Mouse (Mus musculus) thymus, adult 2 months (tissue): ENCODE measurements around the gene Ccdc36. TPM values are rescaled to one million over a fixed set of nuclear protein-coding genes. Genes with fewer than 3 reads are reported as not detected.

Experiments used
- DNase-seq: peaks from one replicate; pipeline ENCODE4 v3.0.0; 2021
- H3K27ac ChIP-seq: fragments of 200-500 bp; 2 replicates; pipeline ENCODE4 v1.5.1; 2012; ENCODE audit warnings: low read length, control low read depth; ENCODE audit not compliant: control insufficient read depth, insufficient read depth
- H3K27me3 ChIP-seq: fragments of 200-500 bp; 2 replicates; pipeline ENCODE4 v1.6.1; 2012; ENCODE audit warnings: mild to moderate bottlenecking, low read length, moderate library complexity, mixed read lengths; ENCODE audit not compliant: control insufficient read depth, insufficient read depth
- H3K36me3 ChIP-seq: fragments of 200-500 bp; 2 replicates; pipeline ENCODE4 v1.6.1; 2012; ENCODE audit warnings: mild to moderate bottlenecking, low read length, moderate library complexity; ENCODE audit not compliant: control insufficient read depth, insufficient read depth
- H3K4me1 ChIP-seq: fragments of 200-500 bp; replicated peaks from 2 replicates; pipeline ENCODE4 v1.6.1; 2012; ENCODE audit warnings: low read length; ENCODE audit not compliant: control insufficient read depth, insufficient read depth
- H3K4me3 ChIP-seq: fragments of 200-500 bp; 2 replicates; pipeline ENCODE4 v1.5.1; 2012; ENCODE audit warnings: mild to moderate bottlenecking, low read length, control low read depth, moderate library complexity; ENCODE audit not compliant: control insufficient read depth, insufficient read depth
- CTCF ChIP-seq: fragments of 200-500 bp; IDR thresholded peaks from 2 replicates; pipeline ENCODE4 v1.5.1; 2012; ENCODE audit warnings: mild to moderate bottlenecking, control low read depth, low read length, moderate library complexity, borderline replicate concordance; ENCODE audit not compliant: control insufficient read depth, poor library complexity, insufficient read depth; ENCODE audit errors: extremely low read depth
- POLR2A ChIP-seq: fragments of 200-500 bp; IDR thresholded peaks from 2 replicates; pipeline ENCODE4 v1.6.1; 2012; ENCODE audit warnings: mild to moderate bottlenecking, low read length, control low read depth, moderate library complexity; ENCODE audit not compliant: control insufficient read depth, poor library complexity, insufficient read depth; ENCODE audit errors: extremely low read depth
- WGBS: fragments of 180-500 bp; shearing (Covaris S2); methylation state at CpG from one replicate; pipeline ENCODE4 v1.1.7; 2018; 5-methylcytosine and 5-hydroxymethylcytosine counted together
- polyA plus RNA-seq: library from polyadenylated mRNA; depleted of rRNA; stranded (reverse); fragments of >200 nt; gene quantifications from 2 replicates; pipeline ENCODE4 v1.2.3, GENCODE M21; 2012

Ccdc36 gene
- polyA plus RNA-seq, 1 experiment = 0.12 TPM

- Histone ChIP-seq H3K4me3 (no peak overlapping the region), H3K4me1 (peaks cover 9% of the 10 kb centered on the region), H3K27ac (no peak overlapping the region), H3K27me3 (no peaks in the 10 kb centered on the region), H3K36me3 (no peaks in the 10 kb centered on the region)
- WGBS = 83% methylated on average over 21 of the region's 21 CpGs
- DNase-seq = no peak
- no peak for TF ChIP-seq POLR2A
- no peak for TF ChIP-seq CTCF
These were observed 22.2 kb upstream of the Ccdc36 start for GRCm38 (mm10) chr9:108450292-108451169.

DNA sequence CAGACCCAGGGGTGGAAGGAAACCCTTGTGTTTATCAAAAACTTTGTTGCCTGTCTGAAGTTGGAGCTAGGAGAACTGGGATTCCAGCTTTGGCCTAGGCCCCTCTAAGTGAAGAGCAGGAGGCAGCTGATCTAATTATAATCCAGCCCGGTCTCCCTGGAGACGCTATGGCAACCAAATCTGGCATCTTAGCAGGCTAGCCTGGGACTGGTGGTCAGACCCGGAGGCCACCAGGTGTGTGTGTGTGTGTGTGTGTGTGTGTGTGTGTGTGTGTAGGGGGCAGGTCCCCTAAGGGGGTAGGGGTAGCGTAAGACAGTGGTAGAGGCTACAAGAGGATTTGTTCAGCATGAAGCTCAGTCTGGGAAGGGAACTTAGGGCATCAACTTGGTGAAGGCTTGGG is 21.6 kb upstream of the Ccdc36 start:
- DNase-seq = no peak
- WGBS = 79% methylated on average over 4 of the region's 4 CpGs
- H3K36me3 ChIP-seq = no peaks in the 10 kb centered on the region

GRCm38 (mm10) chr9:108445125-108445524 is 16.8 kb upstream of the Ccdc36 start:
- no peak overlapping the region for H3K27ac ChIP-seq
- no peak overlapping the region for H3K4me3 ChIP-seq
- WGBS = 22% methylated on average over 9 of the region's 9 CpGs
- H3K27me3 ChIP-seq = no peaks in the 10 kb centered on the region
- TF ChIP-seq CTCF = no peak
- TF ChIP-seq POLR2A = no peak
- DNase-seq = no peak
- H3K4me1 ChIP-seq = peaks cover 15% of the 10 kb centered on the region
- H3K36me3 ChIP-seq = no peaks in the 10 kb centered on the region

More for the DNA sequence above, 21.6 kb upstream of the Ccdc36 start:
- TF ChIP-seq POLR2A (no peak), CTCF (no peak)
- H3K4me1 ChIP-seq = peaks cover 13% of the 10 kb centered on the region
- no peak overlapping the region for H3K27ac ChIP-seq
- no peak overlapping the region for H3K4me3 ChIP-seq
- no peaks in the 10 kb centered on the region for H3K27me3 ChIP-seq

DNA sequence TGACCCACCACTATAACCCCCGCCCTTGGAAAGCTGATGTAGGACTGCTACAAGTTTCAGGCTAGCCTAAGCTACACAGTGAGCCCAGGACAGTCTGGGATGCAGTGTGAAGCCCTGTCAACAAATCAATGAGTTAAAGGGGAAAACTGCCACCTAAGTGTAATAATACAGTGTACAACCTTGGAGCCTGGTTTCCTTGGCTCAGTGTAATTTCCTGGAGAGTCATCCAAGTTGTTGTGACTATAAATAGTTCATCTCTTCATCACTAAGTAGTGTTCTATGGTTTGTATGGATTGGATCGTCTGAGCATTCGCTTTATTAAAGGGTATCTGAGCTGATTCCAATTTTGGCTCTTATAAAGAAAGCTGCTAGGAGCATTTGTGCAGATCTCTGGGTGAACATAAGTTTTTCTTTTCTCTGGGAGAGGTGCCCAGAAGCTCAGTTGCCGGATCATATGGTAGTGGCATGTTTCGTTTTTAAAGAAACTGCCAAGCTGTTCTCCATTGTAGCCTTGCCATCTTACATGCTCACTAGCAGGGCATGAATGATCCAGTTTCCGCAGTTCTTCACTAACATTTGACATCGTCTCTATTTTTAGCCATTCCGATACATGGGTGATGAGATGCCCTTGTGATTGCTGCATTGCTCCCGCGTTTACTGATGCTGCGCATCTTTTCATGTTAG is 13.1 kb upstream of the Ccdc36 start:
- Histone ChIP-seq H3K4me1 (peaks cover 15% of the 10 kb centered on the region), H3K36me3 (no peaks in the 10 kb centered on the region), H3K4me3 (no peak overlapping the region), H3K27me3 (no peaks in the 10 kb centered on the region), H3K27ac (no peak overlapping the region)
- WGBS = 97% methylated on average over 11 of the region's 11 CpGs
- TF ChIP-seq POLR2A = no peak
- TF ChIP-seq CTCF = no peak
- no peak for DNase-seq

DNA sequence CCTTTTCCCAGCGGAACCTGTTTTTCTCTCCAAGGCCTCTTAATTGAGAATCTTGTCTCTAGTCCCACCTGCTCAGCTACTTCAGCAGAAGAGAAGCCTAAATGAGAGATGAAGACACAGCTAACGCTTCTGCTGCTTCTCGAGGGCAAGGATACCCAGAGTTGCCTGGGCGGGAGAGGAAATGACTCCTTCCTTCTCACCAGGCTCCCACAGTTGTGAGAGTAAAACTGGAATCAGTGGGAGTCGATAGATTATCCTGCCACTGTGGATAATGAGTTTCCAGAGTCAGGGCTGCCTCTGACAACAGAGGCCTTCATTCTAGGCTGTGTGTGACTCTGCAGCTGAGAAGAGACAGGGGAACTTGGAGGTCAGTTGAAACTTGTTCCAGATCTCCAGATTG is 12.2 kb upstream of the Ccdc36 start:
- Histone ChIP-seq H3K4me3 (no peak overlapping the region), H3K27ac (no peak overlapping the region), H3K36me3 (no peaks in the 10 kb centered on the region), H3K27me3 (no peaks in the 10 kb centered on the region), H3K4me1 (peaks cover 12% of the 10 kb centered on the region)
- no peak for DNase-seq
- TF ChIP-seq POLR2A = no peak
- TF ChIP-seq CTCF = no peak
- 86% methylated on average over 5 of the region's 5 CpGs for whole genome bisulfite sequencing

- Histone ChIP-seq H3K36me3 (no peaks in the 10 kb centered on the region), H3K27me3 (no peaks in the 10 kb centered on the region), H3K4me3 (no peak overlapping the region), H3K27ac (no peak overlapping the region), H3K4me1 (peaks cover 2% of the 10 kb centered on the region)
- WGBS = 94% methylated on average over 6 of the region's 6 CpGs
- no peak for DNase-seq
- TF ChIP-seq POLR2A = no peak
- TF ChIP-seq CTCF = no peak
These were observed 10.9 kb upstream of the Ccdc36 start for GRCm38 (mm10) chr9:108439176-108439575.
